Mouse (Mus musculus) midbrain, embryonic 16.5 days (tissue): ENCODE results near the gene Homez. TPM values are rescaled to one million over a fixed set of nuclear protein-coding genes. Genes with fewer than 3 reads are reported as not detected.

ENCODE experiments used
- ATAC-seq: fragments of 200-750 bp; cut with Nextera tagmentation; 2 replicates; pipeline ENCODE4 v1.8.0; 2017; ENCODE audit warnings: moderate TSS enrichment
- H3K27ac ChIP-seq: fragments of 300-500 bp; sonication (generic); 2 replicates; pipeline ENCODE4 v1.5.1; 2014; ENCODE audit warnings: mild to moderate bottlenecking, low read length, mixed read lengths
- H3K27me3 ChIP-seq: fragments of 300-500 bp; sonication (generic); 2 replicates; pipeline ENCODE4 v1.6.1; 2014; ENCODE audit warnings: low read depth, low read length, mixed read lengths; ENCODE audit not compliant: control insufficient read depth, insufficient read depth
- H3K36me3 ChIP-seq: fragments of 300-500 bp; sonication (generic); 2 replicates; pipeline ENCODE4 v1.6.1; 2014; ENCODE audit warnings: mild to moderate bottlenecking, low read length, moderate library complexity, mixed read lengths; ENCODE audit not compliant: control insufficient read depth, insufficient read depth
- H3K4me1 ChIP-seq: fragments of 300-500 bp; sonication (generic); 2 replicates; pipeline ENCODE4 v1.6.1; 2014; ENCODE audit warnings: mild to moderate bottlenecking, low read length, mixed read lengths; ENCODE audit not compliant: control insufficient read depth, insufficient read depth
- H3K4me2 ChIP-seq: fragments of 300-500 bp; sonication (generic); 2 replicates; pipeline ENCODE4 v1.6.1; 2014; ENCODE audit warnings: mild to moderate bottlenecking, low read length, mixed read lengths
- H3K4me3 ChIP-seq: fragments of 300-500 bp; sonication (generic); 2 replicates; pipeline ENCODE4 v1.5.1; 2014; ENCODE audit warnings: low read depth, mild to moderate bottlenecking, low read length, moderate library complexity, mixed read lengths
- H3K9ac ChIP-seq: fragments of 300-500 bp; sonication (generic); 2 replicates; pipeline ENCODE4 v1.6.1; 2014; ENCODE audit warnings: low read depth, low read length, mixed read lengths
- H3K9me3 ChIP-seq: fragments of 300-500 bp; sonication (generic); replicated peaks from 2 replicates; pipeline ENCODE4 v1.6.1; 2014; ENCODE audit warnings: mild to moderate bottlenecking, low read length, mixed read lengths; ENCODE audit not compliant: control insufficient read depth, poor library complexity, severe bottlenecking
- WGBS: fragments of 180-500 bp; shearing (Covaris S2); extraction: QIAGEN DNeasy Blood & Tissue Kit; methylation state at CpG from one replicate; pipeline ENCODE4 v1.1.7; 2014; 5-methylcytosine and 5-hydroxymethylcytosine counted together
- polyA plus RNA-seq: library from polyadenylated mRNA; unstranded; fragments of >200 nt; fragmentation: Nextera tagmentation; extraction: Ambion mirVana; gene quantifications from 2 replicates; pipeline ENCODE4 v1.2.1, GENCODE M21; 2015

Homez gene
- polyA plus RNA-seq, 1 experiment from 2014 or later: 14.5 TPM

GRCm38 (mm10) chr14:54815737-54816136 lies 55.0 kb downstream of the Homez start:
- H3K4me1 ChIP-seq: no peaks in the 10 kb centered on the region
- ATAC-seq: no peak
- H3K4me3 ChIP-seq: no peak overlapping the region
- H3K36me3 ChIP-seq: no peaks in the 10 kb centered on the region
- H3K9me3 ChIP-seq: no peaks in the 10 kb centered on the region
- no peak overlapping the region for H3K4me2 ChIP-seq
- no peak overlapping the region for H3K9ac ChIP-seq
- H3K27me3 ChIP-seq: no peaks in the 10 kb centered on the region
- H3K27ac ChIP-seq: no peak overlapping the region
- WGBS: 82% methylated on average over 3 of the region's 3 CpGs

GRCm38 (mm10) chr14:54813991-54814390 lies 56.8 kb downstream of the Homez start, which contains the start of gene Rnf212b:
Rnf212b (plus strand) TSS chr14:54814141.
- ATAC-seq: no peak
- H3K4me1 ChIP-seq: no peaks in the 10 kb centered on the region
- H3K4me2 ChIP-seq: no peak within 1 kb of the TSS
- H3K27ac ChIP-seq: no peak within 1 kb of the TSS
- H3K27me3 ChIP-seq: no peaks in the 10 kb centered on the region
- no peaks in the 10 kb centered on the region for H3K36me3 ChIP-seq
- no peak within 1 kb of the TSS for H3K4me3 ChIP-seq
- H3K9me3 ChIP-seq: no peaks in the 10 kb centered on the region
- 85% methylated on average over 29 of the region's 29 CpGs for WGBS
- no peak within 1 kb of the TSS for H3K9ac ChIP-seq

GRCm38 (mm10) chr14:54809668-54810033 lies 61.1 kb downstream of the Homez start:
- Histone ChIP-seq H3K9ac (no peak overlapping the region), H3K4me1 (no peaks in the 10 kb centered on the region), H3K9me3 (no peaks in the 10 kb centered on the region), H3K27ac (no peak overlapping the region), H3K4me3 (no peak overlapping the region), H3K4me2 (no peak overlapping the region), H3K36me3 (no peaks in the 10 kb centered on the region), H3K27me3 (no peaks in the 10 kb centered on the region)
- 97% methylated on average over 3 of the region's 3 CpGs for WGBS
- ATAC-seq: no peak

- no peak overlapping the region for H3K4me2 ChIP-seq
- WGBS: 85% methylated on average over 4 of the region's 4 CpGs
- no peaks in the 10 kb centered on the region for H3K36me3 ChIP-seq
- no peaks in the 10 kb centered on the region for H3K4me1 ChIP-seq
- no peaks in the 10 kb centered on the region for H3K27me3 ChIP-seq
- no peak overlapping the region for H3K9ac ChIP-seq
- no peaks in the 10 kb centered on the region for H3K9me3 ChIP-seq
- no peak for ATAC-seq
- H3K4me3 ChIP-seq: no peak overlapping the region
- no peak overlapping the region for H3K27ac ChIP-seq
Observed at GRCm38 (mm10) chr14:54808718-54809667, 61.8 kb downstream of the Homez start.

GRCm38 (mm10) chr14:54806124-54806523 lies 64.6 kb downstream of the Homez start:
- no peak for ATAC-seq
- WGBS: 83% methylated on average over 4 of the region's 4 CpGs
- no peaks in the 10 kb centered on the region for H3K36me3 ChIP-seq
- H3K9ac ChIP-seq: no peak overlapping the region
- no peaks in the 10 kb centered on the region for H3K9me3 ChIP-seq
- H3K27ac ChIP-seq: no peak overlapping the region
- no peak overlapping the region for H3K4me3 ChIP-seq
- no peak overlapping the region for H3K4me2 ChIP-seq
- no peaks in the 10 kb centered on the region for H3K4me1 ChIP-seq
- H3K27me3 ChIP-seq: no peaks in the 10 kb centered on the region

Other genes starting within 250 kb of the Homez start
- 0.06 TPM in 1 of 2 replicates, not detected in the other for gene Psmb11, start 249.5 kb downstream of the Homez start, polyA plus RNA-seq
- not detected in 2 replicates for gene Gm17606, start 230.0 kb downstream of the Homez start, polyA plus RNA-seq
- gene Cdh24, start 229.6 kb downstream of the Homez start, polyA plus RNA-seq: 9.6 and 11.2 TPM in 2 replicates
- gene 1700123O20Rik, start 184.7 kb downstream of the Homez start, polyA plus RNA-seq: 58.9 and 63.9 TPM in 2 replicates
- gene Acin1, start 184.0 kb downstream of the Homez start, polyA plus RNA-seq: 108 and 123 TPM in 2 replicates
- gene Gm29776, start 172.1 kb downstream of the Homez start, polyA plus RNA-seq: 0.15 and 0.29 TPM in 2 replicates
- gene Cebpe, start 158.8 kb downstream of the Homez start, polyA plus RNA-seq: not detected in 2 replicates
- 8.8 and 12.0 TPM in 2 replicates for gene Slc7a8, start 89.0 kb downstream of the Homez start, polyA plus RNA-seq
- gene Rnf212b, start 56.8 kb downstream of the Homez start, polyA plus RNA-seq: not detected in 2 replicates
- gene Ppp1r3e, start 6.6 kb upstream of the Homez start, polyA plus RNA-seq: 2.3 and 3.4 TPM in 2 replicates
- gene Bcl2l2, start 12.4 kb upstream of the Homez start, polyA plus RNA-seq: 3.9 and 4.1 TPM in 2 replicates
- gene Gm20521, start 12.5 kb upstream of the Homez start, polyA plus RNA-seq: not detected in 2 replicates
- gene Pabpn1, start 21.5 kb upstream of the Homez start, polyA plus RNA-seq: 150 and 163 TPM in 2 replicates
- gene Slc22a17, start 42.2 kb upstream of the Homez start, polyA plus RNA-seq: 219 and 245 TPM in 2 replicates
- 11.7 and 12.9 TPM in 2 replicates for gene Efs, start 55.2 kb upstream of the Homez start, polyA plus RNA-seq
- gene Il25, start 61.7 kb upstream of the Homez start, polyA plus RNA-seq: 0.46 and 0.51 TPM in 2 replicates
- gene Cmtm5, start 65.3 kb upstream of the Homez start, polyA plus RNA-seq: 9.5 and 14.8 TPM in 2 replicates
- 1.3 and 2.9 TPM in 2 replicates for gene Myh6, start 96.0 kb upstream of the Homez start, polyA plus RNA-seq
- gene Gm17428, start 106.0 kb upstream of the Homez start, polyA plus RNA-seq: not detected in 2 replicates
- gene Myh7, start 123.7 kb upstream of the Homez start, polyA plus RNA-seq: 7.7 and 8.9 TPM in 2 replicates
- 44.8 and 48.7 TPM in 2 replicates for gene Ngdn, start 144.5 kb upstream of the Homez start, polyA plus RNA-seq
- 25.9 and 34.6 TPM in 2 replicates for gene Zfhx2, start 221.4 kb upstream of the Homez start, polyA plus RNA-seq
- 37.0 and 38.6 TPM in 2 replicates for gene Thtpa, start 223.8 kb upstream of the Homez start, polyA plus RNA-seq
- 9.0 and 9.2 TPM in 2 replicates for gene Ap1g2, start 235.6 kb upstream of the Homez start, polyA plus RNA-seq
- 37.3 and 40.3 TPM in 2 replicates for gene Jph4, start 246.0 kb upstream of the Homez start, polyA plus RNA-seq